Mouse (Mus musculus) megakaryocyte, embryonic 14.5 days (primary cell): ENCODE measurements at regions not wholly inside any gene's neighbourhood (a gene's known extent, or its start where the extent isn't known, plus 50 kb on each side); places are given as distances from the start of the nearest gene placed in this dataset.

Source experiments
- FLI1 ChIP-seq: IDR thresholded peaks from 2 replicates; pipeline ENCODE4 v1.6.1; 2012; ENCODE audit warnings: low read length, inconsistent platforms, mixed read lengths
- GATA1 ChIP-seq: IDR thresholded peaks from 3 replicates; pipeline ENCODE4 v1.6.1; 2012; ENCODE audit warnings: mixed read lengths, low read length, inconsistent platforms, borderline replicate concordance

DNA sequence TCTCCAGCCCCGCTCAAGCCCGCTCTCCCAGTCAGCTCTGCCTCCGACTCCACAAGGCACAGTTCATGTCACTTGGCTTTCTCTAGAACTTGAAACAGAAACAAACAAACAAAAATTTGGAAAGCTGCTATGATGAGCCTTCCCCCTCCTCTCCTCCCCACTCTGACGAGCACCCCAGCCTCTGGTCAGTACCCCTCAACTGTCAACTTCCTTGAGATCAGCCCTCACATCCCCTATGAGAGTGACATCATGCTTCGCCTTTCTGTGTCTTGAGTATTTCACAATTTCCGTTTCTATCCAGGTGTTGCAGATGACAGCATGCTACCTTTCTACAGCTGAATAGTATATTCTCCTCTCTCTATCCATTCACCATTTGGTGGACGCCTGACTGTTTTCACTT is 123.3 kb downstream of the Rap2a start:
- TF ChIP-seq GATA1, result no peak
- no peak for TF ChIP-seq FLI1
